Mouse (Mus musculus) kidney, postnatal 0 days (tissue): Measurements from ENCODE around the gene A730061H03Rik. TPM values are rescaled to one million over a fixed set of nuclear protein-coding genes. Genes with fewer than 3 reads are reported as not detected.

ENCODE experiments used
- ATAC-seq: fragments of 200-750 bp; cut with Nextera tagmentation; replicated peaks from 2 replicates; pipeline ENCODE4 v1.8.0; 2017; ENCODE audit warnings: low read depth, moderate number of reproducible peaks, moderate TSS enrichment, moderate library complexity; ENCODE audit not compliant: low FRiP score
- DNase-seq: peaks from one replicate; pipeline ENCODE4 v3.0.0-alpha.2; 2016; ENCODE audit warnings: low spot score
- H3K27ac ChIP-seq: fragments of 300-500 bp; sonication (generic); 2 replicates; pipeline ENCODE4 v1.5.1; 2014; ENCODE audit warnings: mild to moderate bottlenecking
- H3K27me3 ChIP-seq: fragments of 300-500 bp; sonication (generic); 2 replicates; pipeline ENCODE4 v1.6.1; 2014; ENCODE audit warnings: low read length, mixed read lengths; ENCODE audit not compliant: insufficient read depth
- H3K36me3 ChIP-seq: fragments of 300-500 bp; sonication (generic); 2 replicates; pipeline ENCODE4 v1.6.1; 2014; ENCODE audit warnings: low read length, mixed read lengths; ENCODE audit not compliant: insufficient read depth
- H3K4me1 ChIP-seq: fragments of 300-500 bp; sonication (generic); replicated peaks from 2 replicates; pipeline ENCODE4 v1.6.1; 2014; ENCODE audit warnings: antibody characterized with exemption, low read length, mixed read lengths; ENCODE audit not compliant: insufficient read depth
- H3K4me2 ChIP-seq: fragments of 300-500 bp; sonication (generic); 2 replicates; pipeline ENCODE4 v1.6.1; 2014; ENCODE audit warnings: mild to moderate bottlenecking, low read length, moderate library complexity, mixed read lengths
- H3K4me3 ChIP-seq: fragments of 300-500 bp; sonication (generic); replicated peaks from 2 replicates; pipeline ENCODE4 v1.5.1; 2014; ENCODE audit warnings: low read depth, low read length
- H3K9ac ChIP-seq: fragments of 300-500 bp; sonication (generic); 2 replicates; pipeline ENCODE4 v1.6.1; 2014; ENCODE audit warnings: low read depth, low read length
- H3K9me3 ChIP-seq: fragments of 300-500 bp; sonication (generic); replicated peaks from 2 replicates; pipeline ENCODE4 v1.6.1; 2016; ENCODE audit warnings: low read length, inconsistent platforms, mixed read lengths
- CTCF ChIP-seq: IDR thresholded peaks from 2 replicates; pipeline ENCODE4 v1.5.1; 2016; ENCODE audit warnings: antibody characterized with exemption, low read depth, mild to moderate bottlenecking, moderate library complexity
- WGBS: fragments of 180-500 bp; shearing (Covaris S2); extraction: QIAGEN DNeasy Blood & Tissue Kit; methylation state at CpG from one replicate; pipeline ENCODE4 v1.1.7; 2014; 5-methylcytosine and 5-hydroxymethylcytosine counted together
- polyA plus RNA-seq: library from polyadenylated mRNA; unstranded; fragments of >200 nt; fragmentation: Nextera tagmentation; extraction: Ambion mirVana; gene quantifications from 2 replicates; pipeline ENCODE4 v1.2.1, GENCODE M21; 2015

A730061H03Rik gene
- polyA plus RNA-seq, 1 experiment from 2014 or later: 1.7 TPM

DNA sequence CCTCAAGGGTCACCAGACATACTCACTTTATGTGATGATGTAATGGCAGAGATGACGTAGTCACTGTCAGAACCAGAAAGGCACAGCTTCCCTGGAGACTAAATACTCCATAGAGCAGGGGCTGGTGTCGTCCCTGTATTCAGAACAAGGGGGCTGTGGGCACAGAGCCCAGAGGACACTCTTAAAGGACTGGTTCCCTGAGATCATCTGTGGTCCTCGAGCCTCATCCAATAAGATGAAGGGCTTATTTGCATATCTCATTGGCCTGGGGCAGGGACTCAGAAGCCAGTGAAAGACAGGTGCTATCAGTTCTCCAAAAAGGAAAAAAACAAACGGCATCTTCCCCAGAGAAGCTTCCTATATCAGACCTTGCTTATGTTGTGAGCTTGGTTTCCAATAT, 36.1 kb downstream of the A730061H03Rik start:
- no peak overlapping the region for H3K4me2 ChIP-seq
- TF ChIP-seq CTCF: no peak
- WGBS: 57% methylated on average over 4 of the region's 4 CpGs
- H3K9ac ChIP-seq: no peak overlapping the region
- no peaks in the 10 kb centered on the region for H3K9me3 ChIP-seq
- DNase-seq (no peak), ATAC-seq (no peak)
- H3K27ac ChIP-seq: no peak overlapping the region
- no peaks in the 10 kb centered on the region for H3K36me3 ChIP-seq
- no peak overlapping the region for H3K4me3 ChIP-seq
- no peaks in the 10 kb centered on the region for H3K4me1 ChIP-seq
- H3K27me3 ChIP-seq: peaks cover 20% of the 10 kb centered on the region

DNA sequence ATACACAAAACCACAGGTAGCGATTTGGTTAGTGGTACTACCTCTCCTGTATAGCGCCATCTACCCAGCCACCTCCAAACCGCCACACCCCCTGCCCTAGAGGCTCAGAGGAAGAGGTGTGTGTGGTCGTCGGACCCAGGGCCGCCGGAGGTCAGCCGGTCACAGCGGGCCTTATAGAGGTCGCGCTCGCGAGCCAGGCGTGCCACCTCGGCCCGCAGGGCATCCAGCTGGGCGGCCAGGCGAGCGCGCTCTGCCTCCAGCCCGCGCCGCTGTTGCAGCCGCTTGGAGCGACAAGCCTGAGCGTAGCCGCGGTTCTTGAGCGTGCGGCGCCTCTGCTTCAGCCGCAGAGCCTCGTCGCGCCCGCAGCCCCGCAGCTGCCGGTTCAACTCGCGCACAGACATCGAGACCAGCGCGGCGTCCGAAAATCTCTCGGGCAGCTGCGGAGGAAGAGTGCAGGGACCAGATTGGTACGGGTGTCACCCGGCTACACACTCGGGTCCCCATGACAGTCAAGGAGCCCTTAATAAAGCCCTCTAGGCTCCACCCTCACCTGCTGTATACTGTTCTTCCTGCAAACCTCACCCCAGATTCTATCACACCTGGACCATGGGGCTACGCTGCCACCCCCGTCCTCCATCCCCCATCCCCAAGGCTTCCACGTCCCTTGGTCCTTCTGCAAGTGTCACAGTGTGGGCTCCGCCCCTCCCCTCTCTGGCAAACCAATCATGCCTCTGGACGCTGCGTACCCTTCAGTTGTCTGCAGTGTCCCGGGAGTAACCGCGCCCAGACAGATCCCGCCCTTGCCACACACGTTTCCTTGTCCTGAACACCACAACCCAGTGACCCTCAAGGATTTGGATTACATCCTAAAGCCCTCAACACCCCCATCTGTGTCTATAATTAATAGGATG, 39.5 kb downstream of the A730061H03Rik start:
- Histone ChIP-seq H3K36me3 (no peaks in the 10 kb centered on the region), H3K9ac (peak overlapping the region; percentile 23), H3K27ac (no peak overlapping the region), H3K4me3 (peak overlapping the region; percentile 39), H3K9me3 (no peaks in the 10 kb centered on the region), H3K4me2 (peak overlapping the region; percentile 76), H3K27me3 (peaks cover 20% of the 10 kb centered on the region), H3K4me1 (no peaks in the 10 kb centered on the region)
- WGBS: under 1% methylated on average over 60 of the region's 61 CpGs
- ATAC-seq (peak; percentile 45; the same call in 1 of the 2 replicates), DNase-seq (no peak)
- peak; percentile 29; the same call in 1 of the 2 replicates for TF ChIP-seq CTCF

DNA sequence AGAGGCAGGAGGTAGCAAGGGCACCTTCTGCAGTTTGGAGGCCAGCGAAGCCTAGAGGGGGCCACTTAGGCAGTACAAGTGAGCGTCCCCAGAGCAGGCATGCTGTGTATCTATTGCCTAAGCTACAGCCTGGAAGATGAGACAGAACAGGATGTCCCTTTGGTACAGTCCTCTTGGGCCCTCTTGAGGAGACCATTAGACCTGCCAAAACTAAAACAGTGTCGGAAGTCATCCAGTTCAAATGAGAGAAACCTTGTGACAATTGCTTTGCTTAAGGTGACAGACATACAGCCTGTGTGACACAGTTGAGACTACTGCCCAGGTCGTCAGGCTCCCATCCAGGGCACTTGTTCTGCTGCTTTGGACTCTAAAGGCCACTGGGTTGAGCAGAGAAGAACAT, 40.6 kb downstream of the A730061H03Rik start:
- no peak overlapping the region for H3K9ac ChIP-seq
- H3K27me3 ChIP-seq: peaks cover 20% of the 10 kb centered on the region
- ATAC-seq (no peak), DNase-seq (no peak)
- TF ChIP-seq CTCF: peak; percentile 23; the same call in 1 of the 2 replicates
- H3K4me2 ChIP-seq: no peak overlapping the region
- H3K4me1 ChIP-seq: no peaks in the 10 kb centered on the region
- H3K27ac ChIP-seq: no peak overlapping the region
- no peaks in the 10 kb centered on the region for H3K36me3 ChIP-seq
- H3K4me3 ChIP-seq: no peak overlapping the region
- no peaks in the 10 kb centered on the region for H3K9me3 ChIP-seq
- WGBS: 61% methylated on average over 4 of the region's 4 CpGs

DNA sequence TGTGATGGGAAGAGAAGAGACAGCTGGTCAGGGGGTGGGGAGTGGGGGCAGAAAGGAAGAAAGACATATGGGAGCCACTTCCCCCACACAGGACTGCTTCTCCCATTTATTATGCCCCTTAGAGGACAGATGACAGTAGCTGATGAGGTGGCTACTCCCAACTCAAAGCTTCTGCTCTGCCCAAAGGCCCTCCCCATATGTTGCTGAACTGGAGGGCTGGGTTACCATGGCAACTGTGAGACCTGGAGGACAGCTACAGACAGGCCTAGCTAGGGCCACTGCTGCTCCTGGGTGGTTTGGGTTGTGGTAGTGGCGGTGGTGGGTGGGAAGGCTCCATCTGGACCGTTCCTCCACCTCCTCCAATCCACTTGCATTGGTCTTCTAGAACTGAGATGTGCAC, 41.3 kb downstream of the A730061H03Rik start:
- 47% methylated on average over 2 of the region's 2 CpGs for WGBS
- H3K9ac ChIP-seq: no peak overlapping the region
- DNase-seq (no peak), ATAC-seq (no peak)
- H3K36me3 ChIP-seq: no peaks in the 10 kb centered on the region
- H3K4me1 ChIP-seq: no peaks in the 10 kb centered on the region
- peaks cover 20% of the 10 kb centered on the region for H3K27me3 ChIP-seq
- no peak overlapping the region for H3K4me3 ChIP-seq
- no peak overlapping the region for H3K27ac ChIP-seq
- no peaks in the 10 kb centered on the region for H3K9me3 ChIP-seq
- TF ChIP-seq CTCF: no peak
- no peak overlapping the region for H3K4me2 ChIP-seq

- 92% methylated on average over 4 of the region's 4 CpGs for WGBS
- Histone ChIP-seq H3K27me3 (peaks cover 12% of the 10 kb centered on the region), H3K9ac (no peak overlapping the region), H3K4me3 (no peak overlapping the region), H3K9me3 (no peaks in the 10 kb centered on the region), H3K4me2 (no peak overlapping the region), H3K4me1 (no peaks in the 10 kb centered on the region), H3K36me3 (no peaks in the 10 kb centered on the region), H3K27ac (no peak overlapping the region)
- no peak for ATAC-seq
- no peak for TF ChIP-seq CTCF
- no peak for DNase-seq
Observed at GRCm38 (mm10) chr14:55515846-55516245, 44.4 kb downstream of the A730061H03Rik start.

- H3K4me3 ChIP-seq: no peak overlapping the region
- no peak for ATAC-seq
- H3K36me3 ChIP-seq: no peaks in the 10 kb centered on the region
- TF ChIP-seq CTCF: no peak
- DNase-seq: no peak
- no peaks in the 10 kb centered on the region for H3K9me3 ChIP-seq
- 63% methylated on average over 10 of the region's 10 CpGs for WGBS
- H3K9ac ChIP-seq: no peak overlapping the region
- H3K4me2 ChIP-seq: no peak overlapping the region
- H3K27me3 ChIP-seq: no peaks in the 10 kb centered on the region
- H3K4me1 ChIP-seq: no peaks in the 10 kb centered on the region
- H3K27ac ChIP-seq: no peak overlapping the region
Observed at GRCm38 (mm10) chr14:55513927-55514326, 46.3 kb downstream of the A730061H03Rik start.
